Mouse (Mus musculus) small intestine, adult 2 months (tissue): ENCODE results near the gene Gpr132.

ENCODE experiments used
- CTCF ChIP-seq: fragments of 200-500 bp; IDR thresholded peaks from 2 replicates; pipeline ENCODE4 v1.5.1; 2012; ENCODE audit warnings: low read depth, mild to moderate bottlenecking, control low read depth, inconsistent platforms, low read length, moderate library complexity, mixed read lengths; ENCODE audit not compliant: insufficient replicate concordance, insufficient read length; ENCODE audit errors: extremely low read depth
- POLR2A ChIP-seq: fragments of 200-500 bp; IDR thresholded peaks from 2 replicates; pipeline ENCODE4 v1.6.1; 2012; ENCODE audit warnings: low read depth, mild to moderate bottlenecking, control low read depth, inconsistent platforms, low read length, moderate library complexity

DNA sequence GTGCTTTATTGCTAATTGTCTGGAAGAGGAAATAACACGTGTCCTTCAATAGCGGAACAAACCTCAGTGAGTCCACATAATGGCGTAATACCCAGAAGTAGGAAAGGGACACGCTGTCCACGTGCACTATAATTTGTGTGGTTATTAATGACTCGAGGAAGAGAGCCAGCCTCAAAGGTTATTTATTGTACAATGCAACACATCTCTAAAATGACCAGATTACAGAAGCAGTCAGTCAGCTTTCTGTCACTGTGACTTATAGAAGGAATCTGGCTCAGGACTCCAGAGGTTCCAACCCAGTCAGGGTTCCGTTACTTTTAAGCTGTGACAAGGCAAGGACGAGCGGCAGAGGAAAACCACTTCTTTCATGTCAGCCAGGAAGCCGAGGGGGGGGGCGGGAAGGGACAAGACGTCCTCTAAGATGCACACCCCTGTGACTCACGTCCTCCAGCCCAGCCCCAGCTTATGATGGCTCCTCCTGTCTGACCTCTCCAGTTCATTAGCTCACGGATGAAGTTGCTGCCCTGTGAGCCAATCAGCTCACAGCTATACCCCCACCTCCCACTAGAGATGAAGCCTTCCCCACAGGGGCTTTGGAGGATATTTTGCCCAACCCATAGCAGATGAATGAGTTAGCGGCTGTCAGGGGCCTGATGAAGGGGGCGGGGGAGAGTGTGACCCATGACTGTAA is 29.6 kb upstream of the Gpr132 start:
- TF ChIP-seq CTCF, result no peak
- no peak for TF ChIP-seq POLR2A
